Mouse (Mus musculus): ENCODE data around the gene Trim50. TPM values are rescaled to one million over a fixed set of nuclear protein-coding genes. Genes with fewer than 3 reads are reported as not detected.

Trim50 gene
- not detected in 2 replicates for polyA plus RNA-seq (2015; fragmentation: Nextera tagmentation; extraction: Ambion mirVana)

GRCm38 (mm10) chr5:135352995-135353394 is at the start of gene Trim50:
TSS of gene Trim50 (plus strand) at chr5:135353295.
- 62% methylated on average over 9 of the region's 9 CpGs for WGBS
- no peak for ATAC-seq
- no peak within 1 kb of the TSS for H3K4me2 ChIP-seq

GRCm38 (mm10) chr5:135306321-135306965 is 46.7 kb upstream of the Trim50 start:
- 46% methylated on average over 10 of the region's 10 CpGs for WGBS
- Histone ChIP-seq H3K9ac (no peak overlapping the region), H3K27ac (no peak overlapping the region), H3K36me3 (ENCODE audit: poor library complexity, severe bottlenecking) (no peaks in the 10 kb centered on the region), H3K4me3 (no peak overlapping the region), H3K4me1 (no peaks in the 10 kb centered on the region), H3K27me3 (no peaks in the 10 kb centered on the region), H3K4me2 (no peak overlapping the region), H3K9me3 (replicated peaks) (no peaks in the 10 kb centered on the region)
- no peak for ATAC-seq

More at GRCm38 (mm10) chr5:135352995-135353394, at the start of gene Trim50:
- no peak within 1 kb of the TSS for H3K9ac ChIP-seq
- H3K4me3 ChIP-seq, result no peak within 1 kb of the TSS
- no peak within 1 kb of the TSS for H3K27ac ChIP-seq
- H3K9me3 ChIP-seq (replicated peaks), result peaks cover 4% of the 10 kb centered on the region
- H3K36me3 ChIP-seq (ENCODE audit: poor library complexity, severe bottlenecking), result no peaks in the 10 kb centered on the region
- peaks cover 11% of the 10 kb centered on the region for H3K27me3 ChIP-seq
- H3K4me1 ChIP-seq, result no peaks in the 10 kb centered on the region

GRCm38 (mm10) chr5:135316177-135316576 is 36.9 kb upstream of the Trim50 start:
- Histone ChIP-seq H3K4me1 (no peaks in the 10 kb centered on the region), H3K27ac (no peak overlapping the region), H3K9me3 (replicated peaks) (no peaks in the 10 kb centered on the region), H3K9ac (no peak overlapping the region), H3K4me2 (no peak overlapping the region), H3K36me3 (ENCODE audit: poor library complexity, severe bottlenecking) (no peaks in the 10 kb centered on the region), H3K4me3 (no peak overlapping the region), H3K27me3 (no peaks in the 10 kb centered on the region)
- no peak for ATAC-seq
- 82% methylated on average over 3 of the region's 3 CpGs for WGBS

- H3K9me3 ChIP-seq (replicated peaks), result no peaks in the 10 kb centered on the region
- ATAC-seq, result no peak
- no peak overlapping the region for H3K4me2 ChIP-seq
- no peak overlapping the region for H3K27ac ChIP-seq
- WGBS, result 53% methylated on average over 2 of the region's 2 CpGs
- no peaks in the 10 kb centered on the region for H3K4me1 ChIP-seq
- H3K27me3 ChIP-seq, result no peaks in the 10 kb centered on the region
- H3K9ac ChIP-seq, result no peak overlapping the region
- no peaks in the 10 kb centered on the region for H3K36me3 ChIP-seq (ENCODE audit: poor library complexity, severe bottlenecking)
- H3K4me3 ChIP-seq, result no peak overlapping the region
Observed at GRCm38 (mm10) chr5:135319856-135320255, 33.2 kb upstream of the Trim50 start.

- H3K4me2 ChIP-seq, result no peak overlapping the region
- no peak overlapping the region for H3K27ac ChIP-seq
- H3K9ac ChIP-seq, result no peak overlapping the region
- no peak for ATAC-seq
- no peaks in the 10 kb centered on the region for H3K36me3 ChIP-seq (ENCODE audit: poor library complexity, severe bottlenecking)
- H3K27me3 ChIP-seq, result no peaks in the 10 kb centered on the region
- H3K9me3 ChIP-seq (replicated peaks), result no peaks in the 10 kb centered on the region
- H3K4me1 ChIP-seq, result no peaks in the 10 kb centered on the region
- no peak overlapping the region for H3K4me3 ChIP-seq
- 93% methylated on average over 1 of the region's 1 CpGs for WGBS
Observed at GRCm38 (mm10) chr5:135322197-135322596, 30.9 kb upstream of the Trim50 start.

DNA sequence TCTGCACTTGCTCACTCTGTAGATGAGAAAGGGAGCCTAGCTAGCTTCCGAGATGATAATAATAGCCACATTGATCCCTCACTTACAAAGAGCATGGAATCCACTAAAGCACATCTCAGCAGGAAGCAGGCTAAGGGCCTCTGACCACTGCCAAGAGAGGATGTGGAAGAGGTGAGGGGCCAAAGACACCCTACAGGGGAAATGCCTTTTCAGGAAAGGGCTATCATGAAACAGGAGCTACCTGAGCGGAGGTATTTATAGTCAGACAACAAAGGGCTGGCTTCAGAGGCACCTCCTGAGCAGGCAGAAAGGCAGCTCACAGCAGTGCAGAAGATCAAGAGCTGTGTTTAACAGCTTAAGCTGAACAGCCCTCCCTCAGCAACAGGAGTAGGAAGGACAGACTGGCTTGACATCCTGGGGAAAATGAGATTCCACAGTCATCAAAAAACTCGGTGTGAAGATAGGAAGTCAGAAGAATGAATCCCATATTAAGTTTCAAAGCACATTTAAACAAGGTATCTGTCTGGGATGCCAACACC is 26.9 kb upstream of the Trim50 start:
- no peaks in the 10 kb centered on the region for H3K27me3 ChIP-seq
- no peak overlapping the region for H3K27ac ChIP-seq
- H3K4me3 ChIP-seq, result no peak overlapping the region
- 7% methylated on average over 3 of the region's 3 CpGs for WGBS
- no peaks in the 10 kb centered on the region for H3K4me1 ChIP-seq
- no peaks in the 10 kb centered on the region for H3K36me3 ChIP-seq (ENCODE audit: poor library complexity, severe bottlenecking)
- no peak overlapping the region for H3K4me2 ChIP-seq
- H3K9ac ChIP-seq, result no peak overlapping the region
- no peak for ATAC-seq
- H3K9me3 ChIP-seq (replicated peaks), result no peaks in the 10 kb centered on the region

DNA sequence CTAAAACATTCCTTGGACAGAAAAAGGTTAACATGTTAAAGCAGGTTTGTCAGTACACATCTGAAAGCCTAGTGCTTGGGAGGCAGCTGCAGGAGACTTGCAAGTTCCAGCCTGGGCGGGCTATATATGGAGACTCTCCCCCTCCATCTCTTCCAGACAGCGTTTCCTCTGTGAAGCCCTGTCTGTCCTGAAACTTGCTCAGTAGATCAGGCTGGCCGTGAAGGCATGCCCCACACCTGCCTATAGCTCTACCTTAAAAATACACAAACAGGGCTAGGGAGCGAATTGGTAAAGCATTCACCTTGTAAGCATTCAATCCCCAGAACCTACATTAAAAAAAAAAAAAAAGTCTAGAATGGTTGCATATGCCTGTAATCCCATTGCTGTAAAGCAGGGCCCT is 23.6 kb upstream of the Trim50 start:
- H3K4me1 ChIP-seq, result no peaks in the 10 kb centered on the region
- no peak overlapping the region for H3K9ac ChIP-seq
- no peaks in the 10 kb centered on the region for H3K9me3 ChIP-seq (replicated peaks)
- H3K4me3 ChIP-seq, result no peak overlapping the region
- no peaks in the 10 kb centered on the region for H3K27me3 ChIP-seq
- no peak for ATAC-seq
- no peak overlapping the region for H3K4me2 ChIP-seq
- no peak overlapping the region for H3K27ac ChIP-seq
- WGBS, result 86% methylated on average over 4 of the region's 4 CpGs
- H3K36me3 ChIP-seq (ENCODE audit: poor library complexity, severe bottlenecking), result no peaks in the 10 kb centered on the region

GRCm38 (mm10) chr5:135330201-135330600 is 22.9 kb upstream of the Trim50 start:
- Histone ChIP-seq H3K4me2 (no peak overlapping the region), H3K4me1 (no peaks in the 10 kb centered on the region), H3K27ac (no peak overlapping the region), H3K36me3 (ENCODE audit: poor library complexity, severe bottlenecking) (no peaks in the 10 kb centered on the region), H3K9ac (no peak overlapping the region), H3K4me3 (no peak overlapping the region), H3K9me3 (replicated peaks) (no peaks in the 10 kb centered on the region), H3K27me3 (no peaks in the 10 kb centered on the region)
- no peak for ATAC-seq
- WGBS, result 84% methylated on average over 5 of the region's 5 CpGs

GRCm38 (mm10) chr5:135331161-135331560 is 21.9 kb upstream of the Trim50 start:
- Histone ChIP-seq H3K9ac (no peak overlapping the region), H3K27ac (no peak overlapping the region), H3K27me3 (no peaks in the 10 kb centered on the region), H3K9me3 (replicated peaks) (no peaks in the 10 kb centered on the region), H3K4me2 (no peak overlapping the region), H3K4me1 (no peaks in the 10 kb centered on the region), H3K36me3 (ENCODE audit: poor library complexity, severe bottlenecking) (no peaks in the 10 kb centered on the region), H3K4me3 (no peak overlapping the region)
- 93% methylated on average over 6 of the region's 6 CpGs for WGBS
- no peak for ATAC-seq

GRCm38 (mm10) chr5:135337575-135337974 is 15.5 kb upstream of the Trim50 start:
- Histone ChIP-seq H3K4me2 (no peak overlapping the region), H3K9ac (no peak overlapping the region), H3K27me3 (no peaks in the 10 kb centered on the region), H3K27ac (no peak overlapping the region), H3K9me3 (replicated peaks) (no peaks in the 10 kb centered on the region), H3K36me3 (ENCODE audit: poor library complexity, severe bottlenecking) (no peaks in the 10 kb centered on the region), H3K4me1 (no peaks in the 10 kb centered on the region), H3K4me3 (no peak overlapping the region)
- 73% methylated on average over 3 of the region's 3 CpGs for WGBS
- ATAC-seq, result no peak

GRCm38 (mm10) chr5:135345989-135346388 is 7.1 kb upstream of the Trim50 start:
- Histone ChIP-seq H3K4me3 (no peak overlapping the region), H3K27ac (no peak overlapping the region)

DNA sequence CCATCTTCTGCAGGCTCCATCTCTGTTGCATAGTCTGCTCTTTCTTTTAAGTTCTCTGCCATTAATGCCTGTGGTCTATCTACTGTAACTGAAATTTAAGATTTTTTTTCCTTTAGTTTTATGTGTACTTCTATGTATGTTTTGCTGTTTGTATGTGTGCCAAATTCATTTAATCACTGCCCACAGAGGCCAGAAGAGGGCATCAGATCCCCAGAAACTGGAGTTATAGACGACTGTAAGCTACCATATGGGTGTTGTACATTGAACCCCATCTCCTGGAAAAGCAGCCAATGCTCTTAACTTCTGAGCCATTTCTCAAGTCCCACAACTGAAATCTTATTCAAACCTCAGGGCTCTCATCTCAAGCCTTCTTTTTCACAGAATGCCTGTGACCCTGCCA is 6.7 kb upstream of the Trim50 start:
- H3K27ac ChIP-seq, result no peak overlapping the region
- no peaks in the 10 kb centered on the region for H3K36me3 ChIP-seq (ENCODE audit: poor library complexity, severe bottlenecking)
- no peaks in the 10 kb centered on the region for H3K27me3 ChIP-seq
- no peak overlapping the region for H3K4me3 ChIP-seq
- ATAC-seq, result no peak
- H3K9ac ChIP-seq, result no peak overlapping the region
- WGBS, result 17% methylated on average over 1 of the region's 1 CpGs
- H3K4me1 ChIP-seq, result no peaks in the 10 kb centered on the region
- no peaks in the 10 kb centered on the region for H3K9me3 ChIP-seq (replicated peaks)
- H3K4me2 ChIP-seq, result no peak overlapping the region

More at GRCm38 (mm10) chr5:135345989-135346388, 7.1 kb upstream of the Trim50 start:
- no peak overlapping the region for H3K9ac ChIP-seq
- H3K27me3 ChIP-seq, result no peaks in the 10 kb centered on the region
- H3K36me3 ChIP-seq (ENCODE audit: poor library complexity, severe bottlenecking), result no peaks in the 10 kb centered on the region
- H3K4me2 ChIP-seq, result no peak overlapping the region
- 86% methylated on average over 7 of the region's 7 CpGs for WGBS
- ATAC-seq, result no peak
- H3K4me1 ChIP-seq, result no peaks in the 10 kb centered on the region
- H3K9me3 ChIP-seq (replicated peaks), result no peaks in the 10 kb centered on the region

DNA sequence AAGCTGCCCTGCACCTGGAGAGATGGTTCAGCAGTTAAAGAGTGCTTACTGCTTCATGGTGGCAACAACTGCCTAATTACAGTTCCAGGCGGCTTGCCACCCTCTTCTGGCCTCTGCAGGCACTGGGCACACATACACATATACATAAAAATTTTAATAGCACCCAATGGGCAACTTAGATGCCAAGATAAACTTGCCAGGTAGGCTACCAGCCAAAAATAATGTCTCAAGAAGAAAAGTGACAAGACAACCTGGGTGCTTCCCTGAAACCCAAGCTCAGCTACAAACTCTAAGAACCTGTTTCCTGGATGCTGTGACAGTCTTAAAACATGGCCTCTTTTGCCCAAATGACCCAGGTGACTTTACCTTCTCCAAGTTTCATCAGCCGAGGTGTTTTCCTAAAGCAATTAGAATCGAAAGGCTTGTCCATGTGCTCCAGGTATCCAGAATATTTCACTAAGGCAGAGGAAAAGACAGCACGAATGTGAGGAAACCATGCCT is 5.5 kb upstream of the Trim50 start:
- WGBS, result 67% methylated on average over 4 of the region's 4 CpGs
- Histone ChIP-seq H3K4me1 (no peaks in the 10 kb centered on the region), H3K27me3 (0 out of 2 replicates have a peak, but pooled peaks cover 2% of the 10 kb centered on the region), H3K9me3 (replicated peaks) (no peaks in the 10 kb centered on the region), H3K4me3 (no peak overlapping the region), H3K4me2 (no peak overlapping the region), H3K9ac (no peak overlapping the region), H3K36me3 (ENCODE audit: poor library complexity, severe bottlenecking) (no peaks in the 10 kb centered on the region), H3K27ac (no peak overlapping the region)
- ATAC-seq, result no peak

Data from forebrain, embryonic 13.5 days (tissue).